Mouse (Mus musculus) CH12.LX (cell line): Measurements from ENCODE around the gene Rtn3.

ENCODE experiments used
- BHLHE40 ChIP-seq: IDR thresholded peaks from 2 replicates; pipeline ENCODE4 v1.6.1; 2011; ENCODE audit warnings: mild to moderate bottlenecking, low read depth, low read length, improper control_type of control experiment
- CHD1 ChIP-seq: IDR thresholded peaks from 2 replicates; pipeline ENCODE4 v1.6.1; 2012; ENCODE audit warnings: low read depth, low read length, improper control_type of control experiment, inconsistent platforms
- CTCF ChIP-seq, 2 experiments: IDR thresholded peaks in 1 of 2; conservative IDR thresholded peaks in 1 of 2; 2 replicates each; pipeline ENCODE4 v1.5.1; 2011 to 2012; ENCODE audit warnings: low read depth in 2 of 2, low read length in 2 of 2, improper control_type of control experiment in 1 of 2, inconsistent platforms in 1 of 2, mild to moderate bottlenecking in 1 of 2, moderate library complexity in 1 of 2
- ELF1 ChIP-seq: IDR thresholded peaks from 2 replicates; pipeline ENCODE4 v1.6.1; 2014; ENCODE audit warnings: low read depth, mild to moderate bottlenecking, inconsistent platforms, low read length, improper control_type of control experiment
- EP300 ChIP-seq: IDR thresholded peaks from 2 replicates; pipeline ENCODE4 v1.6.1; 2011; ENCODE audit warnings: low read length, improper control_type of control experiment
- KAT2A ChIP-seq: IDR thresholded peaks from 2 replicates; pipeline ENCODE4 v1.6.1; 2012; ENCODE audit warnings: low read length, improper control_type of control experiment, inconsistent platforms; ENCODE audit not compliant: insufficient replicate concordance
- MAFK ChIP-seq: IDR thresholded peaks from 2 replicates; pipeline ENCODE4 v1.6.1; 2011; ENCODE audit warnings: low read length, improper control_type of control experiment; ENCODE audit not compliant: insufficient replicate concordance
- MAX ChIP-seq: IDR thresholded peaks from 2 replicates; pipeline ENCODE4 v1.6.1; 2011; ENCODE audit warnings: low read length, improper control_type of control experiment
- POLR2A ChIP-seq: IDR thresholded peaks from 2 replicates; pipeline ENCODE4 v1.6.1; 2011; ENCODE audit warnings: low read depth, mild to moderate bottlenecking, improper control_type of control experiment, low read length
- POLR2AphosphoS2 ChIP-seq: IDR thresholded peaks from 2 replicates; pipeline ENCODE4 v1.6.1; 2011; ENCODE audit warnings: low read depth, low read length, improper control_type of control experiment
- SMC3 ChIP-seq: IDR thresholded peaks from 2 replicates; pipeline ENCODE4 v1.6.1; 2011; ENCODE audit warnings: low read depth, low read length, improper control_type of control experiment
- USF1 ChIP-seq: IDR thresholded peaks from 2 replicates; pipeline ENCODE4 v1.6.1; 2014; ENCODE audit warnings: low read depth, mild to moderate bottlenecking, inconsistent platforms, low read length, improper control_type of control experiment

- TF ChIP-seq SMC3 (peak; percentile 96), USF1 (no peak), ELF1 (no peak), CHD1 (no peak), POLR2AphosphoS2 (no peak), CTCF (conservative IDR thresholded peaks at IDR 0.05 in 1 of 2, IDR thresholded peaks at IDR 0.05 in 1 of 2; ENCODE audit: low read depth in 2 of 2, low read length in 2 of 2) (peak; percentile 60 to 97), KAT2A (no peak), MAX (no peak), BHLHE40 (no peak), MAFK (no peak), EP300 (no peak), POLR2A (no peak)
Observed at GRCm38 (mm10) chr19:7528639-7529428, 45.8 kb upstream of the Rtn3 start.
